Mouse (Mus musculus): ENCODE data around the gene Fahd1.

DNA sequence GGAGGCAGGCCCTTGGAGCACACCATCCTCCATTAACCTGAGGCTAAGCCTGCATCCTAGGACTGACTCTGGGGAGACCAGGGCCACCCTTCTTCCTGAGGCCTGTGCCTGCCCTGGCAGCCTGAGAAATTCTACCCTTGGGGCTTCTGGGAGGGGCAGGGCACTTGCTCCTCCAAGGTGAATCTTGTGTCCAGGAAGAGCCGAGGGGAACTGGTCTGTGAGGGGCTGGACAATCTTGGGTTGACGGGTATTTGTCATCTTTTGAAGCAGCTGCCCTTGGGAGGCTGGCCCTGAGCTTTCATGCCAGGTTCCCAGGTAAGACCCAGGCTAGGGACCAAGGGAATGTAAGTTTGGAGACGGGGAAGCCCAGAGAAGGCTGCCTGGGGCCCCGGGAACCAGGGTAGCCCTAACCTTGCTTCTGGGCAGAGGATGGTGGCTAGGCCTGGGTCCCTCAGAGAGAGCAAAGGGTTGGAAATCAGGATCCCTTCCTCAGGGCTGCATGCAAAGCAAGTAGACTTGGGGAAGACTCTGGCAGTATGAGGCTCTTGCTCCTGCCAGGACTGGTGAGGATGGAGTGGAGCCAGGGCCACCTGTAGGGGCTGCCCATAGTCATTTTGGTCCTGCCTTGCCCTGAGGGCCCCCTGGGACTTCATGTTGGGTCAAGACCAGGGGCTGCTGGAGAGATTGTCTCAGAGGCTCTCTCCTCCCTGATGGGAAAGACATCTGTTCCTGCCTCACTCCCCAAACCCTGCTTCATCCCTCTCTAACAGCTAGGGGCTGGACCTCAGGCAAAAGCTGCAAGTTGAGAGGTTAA is 48.1 kb upstream of the Fahd1 start:
- TF ChIP-seq CTCF (IDR thresholded peaks at IDR 0.05; ENCODE audit: control insufficient read depth, insufficient read depth, insufficient read length) (no peak), FOSL1 (IDR thresholded peaks at IDR 0.05; ENCODE audit: insufficient read depth, low read length, poor library complexity, severe bottlenecking) (no peak), CEBPB (IDR thresholded peaks at IDR 0.05; ENCODE audit: low read depth) (no peak)
